Mouse (Mus musculus) cerebellum, adult 2 months (tissue): ENCODE measurements around the gene Mctp1.

Experiments used
- CTCF ChIP-seq: fragments of 200-500 bp; IDR thresholded peaks from 2 replicates; pipeline ENCODE4 v1.5.1; 2011; ENCODE audit warnings: low read depth, mild to moderate bottlenecking, control low read depth, low read length, moderate library complexity, borderline replicate concordance; ENCODE audit not compliant: insufficient read depth
- POLR2A ChIP-seq: fragments of 200-500 bp; IDR thresholded peaks from 2 replicates; pipeline ENCODE4 v1.6.1; 2011; ENCODE audit warnings: low read length, control low read depth, borderline replicate concordance; ENCODE audit not compliant: insufficient read depth

- TF ChIP-seq CTCF (no peak), POLR2A (no peak)
These were observed 416.8 kb downstream of the Mctp1 start for GRCm38 (mm10) chr13:76801126-76801632.
